In the genomic region with DNA sequence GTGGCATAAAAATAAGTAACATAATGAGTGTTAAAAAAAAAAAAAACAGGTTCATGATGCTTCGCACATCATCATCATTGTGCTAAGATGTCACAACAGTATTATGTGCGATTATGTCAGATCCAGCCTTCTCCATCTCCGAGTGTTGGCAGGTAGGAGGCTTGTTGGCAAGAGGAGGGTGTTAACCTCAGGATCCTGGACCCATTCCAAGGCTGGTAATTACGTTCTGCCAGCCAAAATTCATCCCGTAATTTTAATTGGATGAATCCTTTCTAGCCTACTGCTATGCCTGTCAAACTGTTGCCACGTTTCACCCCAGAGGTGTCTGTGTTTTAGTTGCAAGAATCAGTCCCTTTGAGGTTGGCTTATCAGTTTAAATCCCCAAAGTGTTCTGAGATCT, we compare ENCODE assay signal across 14 mouse cellular contexts. TPM values are rescaled to one million over a fixed set of nuclear protein-coding genes. Genes with fewer than 3 reads are reported as not detected.
DNase-seq lines count a peak whose midpoint lies in the region; ATAC-seq and TF ChIP-seq lines count a peak whose summit lies in the region.
"Had no signal": no experiment of that assay in that cellular context is flagged by ENCODE, and none has a peak within 500 bp of the region (broad histone marks: within the 10 kb centered on the region; RNA-seq: fewer than 3 reads in every experiment).

No protein-coding gene starts in this region.

- 91% methylated on average over 6 of the region's 6 CpGs for WGBS in midbrain, embryonic 11.5 days
- WGBS in midbrain, embryonic 10.5 days = 87% methylated on average over 6 of the region's 6 CpGs
- 21% methylated on average over 6 of the region's 6 CpGs for WGBS in forebrain, embryonic 16.5 days
- 55% methylated on average over 6 of the region's 6 CpGs for WGBS in midbrain, postnatal 0 days

- no peaks in the 10 kb centered on the region for H3K4me1 ChIP-seq in midbrain, embryonic 11.5 days (ENCODE audit: control insufficient read depth, insufficient read depth, low read length)
- peaks cover 4% of the 10 kb centered on the region; the same call in 1 of the 2 replicates for H3K4me1 ChIP-seq in midbrain, embryonic 10.5 days
- peaks cover 33% of the 10 kb centered on the region for H3K4me1 ChIP-seq in forebrain, embryonic 16.5 days (replicated peaks; ENCODE audit: control insufficient read depth, insufficient read depth, low read length)
- no peaks in the 10 kb centered on the region for H3K4me1 ChIP-seq in midbrain, postnatal 0 days (ENCODE audit: insufficient read depth, low read length)

- no peak overlapping the region for H3K27ac ChIP-seq in midbrain, embryonic 11.5 days (ENCODE audit: low read depth, low read length)
- no peak overlapping the region for H3K27ac ChIP-seq in midbrain, embryonic 10.5 days (replicated peaks)
- H3K27ac ChIP-seq in forebrain, embryonic 16.5 days (ENCODE audit: low read length) = 0 out of 2 replicates have a peak overlapping the region, but pooled peaks have one; percentile 14
- H3K27ac ChIP-seq in midbrain, postnatal 0 days (ENCODE audit: low read depth, low read length) = no peak overlapping the region
- H3K27ac ChIP-seq: heart, embryonic 15.5 days; limb, embryonic 13.5 days; lung, embryonic 15.5 days had no signal

- no peak overlapping the region for H3K4me3 ChIP-seq in midbrain, embryonic 11.5 days (ENCODE audit: low read depth, low read length)
- no peak overlapping the region for H3K4me3 ChIP-seq in midbrain, embryonic 10.5 days
- no peak overlapping the region for H3K4me3 ChIP-seq in forebrain, embryonic 16.5 days (replicated peaks; ENCODE audit: low read length)
- no peak overlapping the region for H3K4me3 ChIP-seq in midbrain, postnatal 0 days (ENCODE audit: low read depth, low read length)
- H3K4me3 ChIP-seq: heart, embryonic 15.5 days; limb, embryonic 13.5 days; lung, embryonic 15.5 days had no signal

- H3K27me3 ChIP-seq in midbrain, embryonic 11.5 days (ENCODE audit: control insufficient read depth, insufficient read depth, low read length) = no peaks in the 10 kb centered on the region
- H3K27me3 ChIP-seq in midbrain, embryonic 10.5 days (ENCODE audit: low read depth, poor library complexity, severe bottlenecking) = no peaks in the 10 kb centered on the region
- no peaks in the 10 kb centered on the region for H3K27me3 ChIP-seq in forebrain, embryonic 16.5 days (replicated peaks; ENCODE audit: control insufficient read depth, insufficient read depth, low read length)
- H3K27me3 ChIP-seq in midbrain, postnatal 0 days (ENCODE audit: insufficient read depth, low read length) = no peaks in the 10 kb centered on the region
- H3K27me3 ChIP-seq: CH12.LX; heart, embryonic 15.5 days; lung, embryonic 15.5 days had no signal

- no peak for TF ChIP-seq CTCF in midbrain, postnatal 0 days (IDR thresholded peaks at IDR 0.05)

- H3K9me3 ChIP-seq in midbrain, embryonic 11.5 days (ENCODE audit: control insufficient read depth, low read length) = no peaks in the 10 kb centered on the region
- H3K9me3 ChIP-seq in midbrain, embryonic 10.5 days (replicated peaks) = no peaks in the 10 kb centered on the region
- H3K9me3 ChIP-seq in forebrain, embryonic 16.5 days (ENCODE audit: control insufficient read depth, low read length) = no peaks in the 10 kb centered on the region
- H3K9me3 ChIP-seq in midbrain, postnatal 0 days (ENCODE audit: low read length) = no peaks in the 10 kb centered on the region
- H3K9me3 ChIP-seq: heart, embryonic 15.5 days; limb, embryonic 13.5 days; lung, embryonic 15.5 days had no signal

- H3K9ac ChIP-seq in midbrain, embryonic 11.5 days (ENCODE audit: low read length) = no peak overlapping the region
- H3K9ac ChIP-seq in forebrain, embryonic 16.5 days (replicated peaks; ENCODE audit: low read depth, low read length) = no peak overlapping the region
- H3K9ac ChIP-seq in midbrain, postnatal 0 days (replicated peaks; ENCODE audit: low read length, poor library complexity, severe bottlenecking) = no peak overlapping the region
- H3K9ac ChIP-seq: heart, embryonic 15.5 days; limb, embryonic 13.5 days; lung, embryonic 15.5 days had no signal

- H3K4me2 ChIP-seq in midbrain, embryonic 11.5 days = no peak overlapping the region
- peak overlapping the region; percentile 13; the same call in 1 of the 2 replicates for H3K4me2 ChIP-seq in forebrain, embryonic 16.5 days (ENCODE audit: low read length)
- H3K4me2 ChIP-seq in midbrain, postnatal 0 days (ENCODE audit: low read depth, low read length, poor library complexity, severe bottlenecking) = no peak overlapping the region
- H3K4me2 ChIP-seq: heart, embryonic 15.5 days; limb, embryonic 13.5 days; lung, embryonic 15.5 days had no signal

- H3K36me3 ChIP-seq in midbrain, embryonic 11.5 days (ENCODE audit: control insufficient read depth, insufficient read depth, low read length) = no peaks in the 10 kb centered on the region
- H3K36me3 ChIP-seq in midbrain, embryonic 10.5 days = no peaks in the 10 kb centered on the region
- no peaks in the 10 kb centered on the region for H3K36me3 ChIP-seq in forebrain, embryonic 16.5 days (ENCODE audit: control insufficient read depth, insufficient read depth)
- H3K36me3 ChIP-seq in midbrain, postnatal 0 days (ENCODE audit: insufficient read depth, low read length) = no peaks in the 10 kb centered on the region
- H3K36me3 ChIP-seq: heart, embryonic 15.5 days; limb, embryonic 13.5 days; lung, embryonic 15.5 days had no signal

- no peak for ATAC-seq in midbrain, embryonic 11.5 days (ENCODE audit: low FRiP score)
- peak; percentile 87 for ATAC-seq in forebrain, embryonic 16.5 days
- no peak for ATAC-seq in midbrain, postnatal 0 days (ENCODE audit: low FRiP score)
- ATAC-seq in megakaryocyte progenitor cell, adult 5-6 weeks (replicated peaks; ENCODE audit: poor library complexity) = no peak

- DNase-seq in midbrain, embryonic 11.5 days (ENCODE audit: low spot score, missing footprints) = peak; percentile 67
- no peak for DNase-seq in midbrain, embryonic 10.5 days (ENCODE audit: low spot score)
- DNase-seq in cerebellum, adult 8-10 months = peak; percentile 29
- peak; percentile 79 for DNase-seq in midbrain, postnatal 0 days (ENCODE audit: low spot score)
- DNase-seq in natural killer cell, adult 2 months (ENCODE audit: low spot score in 2 of 2) = no peak
- no peak for DNase-seq in kidney, postnatal 10 days
- DNase-seq: adrenal gland, postnatal 10 days; gastrocnemius, postnatal 14 days had no signal

RNA-seq across cellular contexts. Expression of a gene that starts 47.2 kb away (rescaled TPM):
- polyA plus RNA-seq in midbrain, embryonic 11.5 days (2014; fragmentation: Nextera tagmentation; extraction: Ambion mirVana) = 12.0 and 13.4 TPM in 2 replicates
- polyA plus RNA-seq in midbrain, embryonic 10.5 days (2016; fragmentation: Nextera tagmentation; extraction: Ambion mirVana) = 9.3 and 9.7 TPM in 2 replicates
- 32.6 and 40.8 TPM in 2 replicates for polyA plus RNA-seq in forebrain, embryonic 16.5 days (2015; fragmentation: Nextera tagmentation; extraction: Ambion mirVana)
- 21.4 and 23.8 TPM in 2 replicates for total RNA-seq in midbrain, postnatal 0 days (2014; rRNA removed)
- polyA plus RNA-seq in midbrain, postnatal 0 days (2015; fragmentation: Nextera tagmentation; extraction: Ambion mirVana) = 21.3 and 23.3 TPM in 2 replicates
- total RNA-seq in megakaryocyte progenitor cell, adult 5-6 weeks (2015) = 16.6 and 19.3 TPM in 2 replicates
- total RNA-seq in megakaryocyte progenitor cell, adult 5-6 weeks (2017) = 18.1 TPM in 2 replicates

Comparison
In these comparisons a context has a peak if more than half of its experiments do, and no peak if none do; other contexts are left out.
1. DNase-seq: peak in midbrain, embryonic 11.5 days (single experiment), cerebellum, adult 8-10 months (single experiment) and midbrain, postnatal 0 days (single experiment); none in midbrain, embryonic 10.5 days (single experiment), natural killer cell, adult 2 months (0 of 2) and kidney, postnatal 10 days (single experiment).